Mouse (Mus musculus): ENCODE results near the gene Dnah6. TPM values are rescaled to one million over a fixed set of nuclear protein-coding genes. Genes with fewer than 3 reads are reported as not detected.

The Dnah6 gene
- polyA plus RNA-seq, 1 experiment from 2014 or later, result 0.05 TPM

DNA sequence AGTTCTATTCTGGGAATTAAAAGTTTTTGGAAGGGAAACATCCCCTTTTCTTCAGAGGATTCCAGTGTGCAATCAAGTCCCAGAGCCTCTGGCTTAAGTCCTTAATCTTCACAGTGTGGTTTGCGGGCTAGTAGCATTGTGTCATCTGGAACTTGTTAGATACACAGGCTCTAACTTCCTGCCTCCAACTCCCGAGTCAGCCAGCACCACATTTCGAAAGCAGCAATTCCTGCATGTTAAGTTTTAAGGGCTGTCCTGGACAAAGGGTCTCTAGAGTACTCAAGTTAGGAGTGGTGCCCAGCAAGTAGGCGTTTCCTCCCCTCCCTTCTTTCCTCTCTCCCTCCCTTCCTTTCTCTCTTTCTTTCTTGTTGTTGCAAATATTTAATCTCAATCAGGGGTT, 7.0 kb upstream of the Dnah6 start:
- DNase-seq (ENCODE audit: low spot score), result no peak

DNA sequence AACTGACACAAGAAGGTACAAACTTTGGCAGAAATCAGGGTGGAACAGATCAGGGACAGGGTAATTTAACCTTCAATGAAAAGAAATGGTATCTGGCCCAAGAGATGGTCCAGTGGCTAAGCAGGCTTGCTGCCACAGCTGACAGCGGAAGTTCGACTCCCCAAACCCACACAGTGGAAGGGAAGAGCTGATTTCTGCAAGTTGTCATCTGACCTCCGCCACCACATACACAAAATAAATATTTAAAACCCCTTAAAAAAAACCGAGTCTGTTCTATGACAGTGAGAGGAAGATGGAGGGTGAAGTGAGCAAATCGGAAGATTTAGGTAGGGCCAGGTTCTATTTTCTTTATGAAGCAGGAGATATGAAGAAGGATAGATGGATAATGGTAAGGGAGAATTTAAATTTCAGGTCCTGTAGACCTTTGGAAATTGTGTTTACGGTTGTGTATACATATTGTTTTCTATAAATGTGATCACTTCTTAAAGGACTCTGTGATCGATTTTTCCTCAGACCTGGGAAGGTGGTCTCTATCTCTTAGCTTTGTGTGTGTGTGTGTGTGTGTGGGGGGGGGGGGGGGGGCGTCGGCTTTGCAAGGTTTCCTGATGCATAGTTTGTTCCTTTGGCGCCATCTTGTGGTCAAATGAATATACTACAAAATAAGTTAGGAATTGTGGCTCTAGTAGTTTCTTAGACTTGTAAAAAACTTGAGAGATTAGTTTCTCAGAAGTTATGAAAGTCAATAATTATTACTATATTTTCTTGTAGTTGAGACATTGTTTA, 6.1 kb upstream of the Dnah6 start:
- DNase-seq (ENCODE audit: low spot score), result peak; percentile 70

GRCm38 (mm10) chr6:73222841-73223526, 1.5 kb upstream of the Dnah6 start:
- DNase-seq (ENCODE audit: low spot score), result no peak

GRCm38 (mm10) chr6:73221958-73222735, 696 bp upstream of the Dnah6 start:
- no peak for DNase-seq (ENCODE audit: low spot score)

DNA sequence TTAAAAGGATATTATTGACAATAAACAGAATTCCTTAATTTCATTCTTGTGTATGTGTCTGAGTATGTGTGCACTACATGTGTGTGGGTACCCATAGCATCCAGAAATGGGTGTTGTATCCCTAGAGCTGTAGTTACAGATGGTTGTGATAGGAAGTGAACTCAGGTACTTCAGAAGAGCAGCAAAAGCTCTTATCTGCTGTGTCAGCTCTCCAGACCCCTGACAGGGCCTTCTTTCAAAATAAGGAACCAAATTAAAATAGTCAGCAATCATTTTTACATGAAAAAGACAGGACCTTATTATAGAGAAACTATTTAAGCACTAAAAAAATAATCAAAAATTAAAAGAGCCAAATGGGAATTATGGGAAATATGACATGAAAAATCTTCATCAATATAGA, 9.8 kb downstream of the Dnah6 start:
- DNase-seq (ENCODE audit: low spot score), result no peak

DNA sequence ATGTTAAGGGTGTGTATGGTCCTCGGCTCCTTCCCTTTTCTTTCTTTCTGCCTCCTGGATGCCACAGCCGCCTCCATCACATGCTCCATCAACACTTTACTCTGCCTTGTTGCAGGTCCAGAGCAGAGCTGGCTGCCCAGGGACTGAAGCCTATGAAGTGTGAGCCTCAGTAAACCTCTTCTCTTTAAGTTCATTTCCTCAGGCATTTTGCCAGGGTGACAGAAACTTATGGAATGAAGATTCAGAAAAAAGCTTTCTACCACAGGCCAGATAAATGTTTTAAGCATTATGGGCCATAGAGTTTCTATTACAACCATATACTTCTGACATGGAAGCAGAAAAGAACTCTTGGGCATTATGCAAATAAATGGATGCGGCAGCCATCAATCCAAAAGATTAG, 10.4 kb downstream of the Dnah6 start:
- DNase-seq (ENCODE audit: low spot score), result no peak

DNA sequence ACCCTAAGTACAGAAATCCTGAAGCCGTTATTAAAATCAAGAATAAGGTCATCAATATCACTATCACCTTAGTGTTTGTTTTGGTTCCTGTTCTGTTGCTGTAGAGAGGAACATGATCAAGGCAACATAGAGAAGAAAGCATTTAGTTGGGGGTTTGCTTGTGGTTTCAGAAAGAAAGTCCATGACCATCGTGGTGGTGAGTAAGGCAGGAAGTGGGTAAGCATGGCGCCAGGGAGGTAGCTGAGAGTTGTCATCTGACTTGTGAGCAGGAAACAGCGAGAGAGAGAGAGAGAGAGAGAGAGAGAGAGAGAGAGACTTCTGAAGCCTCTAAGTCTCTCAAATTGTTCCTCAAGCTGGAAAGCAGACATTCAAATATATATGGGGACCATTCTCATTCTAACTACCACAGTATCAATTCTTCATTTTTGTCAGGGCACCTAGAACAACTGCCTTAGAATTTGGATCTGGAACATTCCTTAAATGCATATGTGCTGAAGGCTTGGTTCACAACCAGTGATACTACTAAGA, 10.9 kb downstream of the Dnah6 start:
- peak; percentile 79 for DNase-seq (ENCODE audit: low spot score)

GRCm38 (mm10) chr6:73209598-73209997, 11.9 kb downstream of the Dnah6 start:
- no peak for DNase-seq (ENCODE audit: low spot score)

- no peak for DNase-seq (ENCODE audit: low spot score)
Observed at GRCm38 (mm10) chr6:73204937-73205336, 16.5 kb downstream of the Dnah6 start.

- no peak for DNase-seq (ENCODE audit: low spot score)
Observed at GRCm38 (mm10) chr6:73203724-73204123, 17.7 kb downstream of the Dnah6 start.

- DNase-seq (ENCODE audit: low spot score), result no peak
Observed at GRCm38 (mm10) chr6:73195291-73195690, 26.2 kb downstream of the Dnah6 start.

DNA sequence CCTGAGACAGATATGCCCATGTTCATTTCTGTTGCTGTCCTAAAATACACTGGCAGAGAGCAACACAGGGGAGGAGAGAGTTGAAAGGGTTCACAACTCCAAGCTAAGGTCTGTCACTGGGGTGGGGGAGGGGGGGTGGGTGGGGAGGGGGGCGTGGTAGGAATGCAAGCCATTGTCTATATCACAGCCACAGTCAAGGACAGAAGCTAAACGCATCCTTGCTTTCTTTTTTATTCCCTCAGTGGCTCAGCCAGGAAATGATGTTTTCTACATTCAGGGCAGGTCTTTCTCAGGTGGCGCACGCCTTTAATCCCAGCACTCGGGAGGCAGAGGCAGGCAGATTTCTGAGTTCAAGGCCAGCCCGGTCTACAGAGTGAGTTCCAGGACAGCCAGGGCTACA, 30.7 kb downstream of the Dnah6 start:
- DNase-seq (ENCODE audit: low spot score), result no peak

DNA sequence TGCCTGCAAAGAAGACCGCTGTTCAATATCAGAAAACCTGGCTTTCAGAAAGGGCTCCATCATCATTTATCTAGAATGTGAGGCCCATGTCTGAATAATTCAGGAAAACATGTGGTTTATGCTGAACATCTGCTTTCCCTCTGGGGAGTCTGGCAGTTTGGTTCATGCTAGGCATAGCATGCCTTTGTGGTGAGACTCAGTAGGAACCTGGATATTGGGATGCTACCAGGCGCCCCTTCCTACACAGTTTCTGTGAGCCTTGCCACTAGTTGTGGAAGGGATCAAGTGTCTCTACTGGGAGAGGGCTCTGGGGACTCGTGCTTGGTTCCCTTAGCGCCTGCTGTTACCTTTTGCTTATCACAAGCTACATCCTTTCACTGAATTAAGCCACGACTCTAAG, 37.2 kb downstream of the Dnah6 start:
- DNase-seq (ENCODE audit: low spot score), result no peak

- DNase-seq (ENCODE audit: low spot score), result no peak
Observed at GRCm38 (mm10) chr6:73182987-73183386, 38.5 kb downstream of the Dnah6 start.

GRCm38 (mm10) chr6:73182410-73182809, 39.0 kb downstream of the Dnah6 start:
- no peak for DNase-seq (ENCODE audit: low spot score)

DNA sequence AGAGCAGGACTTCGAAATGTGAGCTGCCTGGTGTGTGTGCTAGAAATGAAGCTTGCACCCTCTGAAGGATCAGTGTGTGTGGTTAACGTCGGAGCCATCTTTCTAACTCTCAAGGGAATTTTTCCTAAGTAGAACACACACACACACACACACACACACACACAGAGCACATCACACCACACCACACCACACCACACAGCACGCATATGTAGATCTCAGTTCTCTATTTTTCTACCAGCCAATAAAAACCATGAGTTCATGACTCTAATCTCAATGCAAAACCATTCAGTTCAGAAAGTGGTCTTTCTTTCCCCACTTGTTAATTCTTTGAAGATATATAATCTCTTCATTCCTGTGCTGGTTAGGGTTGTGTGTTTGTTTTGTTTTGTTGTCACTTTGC, 39.4 kb downstream of the Dnah6 start:
- DNase-seq (ENCODE audit: low spot score), result no peak

DNA sequence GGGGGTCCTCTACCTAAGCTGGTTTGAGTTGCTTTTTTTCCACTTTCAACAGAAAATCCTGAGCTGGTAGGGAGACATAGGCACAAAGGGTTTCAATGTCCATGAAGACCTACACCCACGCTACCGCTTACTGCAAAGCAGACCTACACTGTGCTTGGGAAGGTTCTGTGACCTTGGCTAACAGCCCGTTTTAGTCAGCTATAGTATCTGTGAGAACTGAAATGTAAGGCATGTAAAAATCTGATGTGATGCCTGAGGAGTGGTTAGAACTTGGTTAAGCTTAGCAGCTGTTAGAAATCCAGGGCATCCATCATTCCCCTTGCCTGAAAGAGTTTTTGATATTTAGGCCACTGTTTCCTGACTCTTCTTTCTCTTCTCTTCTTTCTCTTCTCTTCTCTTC, 46.3 kb downstream of the Dnah6 start:
- no peak for DNase-seq (ENCODE audit: low spot score)

- no peak for DNase-seq (ENCODE audit: low spot score)
Observed at GRCm38 (mm10) chr6:73167230-73167629, 54.2 kb downstream of the Dnah6 start.

GRCm38 (mm10) chr6:73162958-73163357, 58.5 kb downstream of the Dnah6 start:
- no peak for DNase-seq (ENCODE audit: low spot score)

DNA sequence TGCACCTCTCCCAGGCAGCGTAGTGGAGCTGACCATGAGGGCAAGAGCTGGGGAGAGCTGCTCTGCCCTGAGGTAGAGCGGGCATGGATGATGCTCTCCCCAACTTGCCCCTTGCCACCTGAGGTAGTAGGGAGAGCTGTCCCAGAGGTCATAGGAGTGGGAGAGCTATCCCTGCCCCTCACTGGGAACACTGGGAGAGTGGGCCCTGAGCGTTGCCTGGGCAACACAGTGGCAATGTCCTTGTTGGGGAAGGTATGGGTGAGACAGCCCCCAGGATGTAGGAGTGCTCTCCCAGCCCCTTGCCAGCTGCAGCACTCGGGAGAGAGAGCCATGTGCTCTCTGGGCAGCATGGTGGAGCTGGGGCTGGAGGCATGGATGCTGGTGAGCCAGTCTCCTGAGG, 60.1 kb downstream of the Dnah6 start:
- no peak for DNase-seq (ENCODE audit: low spot score)

- no peak for DNase-seq (ENCODE audit: low spot score)
Observed at GRCm38 (mm10) chr6:73155455-73155854, 66.0 kb downstream of the Dnah6 start.

GRCm38 (mm10) chr6:73153675-73154074, 67.8 kb downstream of the Dnah6 start:
- DNase-seq (ENCODE audit: low spot score), result peak; percentile 75

Measured in thymus, postnatal 0 days (tissue).